Mouse (Mus musculus) right cerebral cortex, adult 2 months (tissue): Measurements from ENCODE around the gene Cebpb.

Source experiments
- DNase-seq, 2 experiments: peaks; one replicate each; pipeline ENCODE4 v3.0.0; 2021 to 2022; ENCODE audit warnings: low spot score in 2 of 2

Cebpb gene

DNA sequence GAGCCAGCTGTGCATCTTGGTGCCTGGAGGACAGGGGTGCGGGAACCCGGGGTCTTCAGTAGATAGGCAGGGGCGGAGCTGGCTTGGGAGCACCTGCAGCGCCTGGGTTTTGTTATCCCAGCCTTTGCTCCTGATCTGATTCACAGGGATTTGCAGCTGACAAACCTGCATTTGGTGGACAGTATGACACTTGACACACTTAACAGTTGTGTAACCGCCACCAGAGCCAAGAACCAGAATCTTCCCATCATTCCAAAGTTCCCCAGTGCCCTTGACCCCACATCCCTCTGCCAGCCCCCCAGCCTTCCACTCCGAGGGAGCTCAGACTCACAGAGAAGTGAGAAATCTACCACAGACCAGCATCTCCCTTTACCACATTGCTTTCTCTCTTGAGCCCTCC, 33.8 kb downstream of the Cebpb start:
- DNase-seq: no peak

DNA sequence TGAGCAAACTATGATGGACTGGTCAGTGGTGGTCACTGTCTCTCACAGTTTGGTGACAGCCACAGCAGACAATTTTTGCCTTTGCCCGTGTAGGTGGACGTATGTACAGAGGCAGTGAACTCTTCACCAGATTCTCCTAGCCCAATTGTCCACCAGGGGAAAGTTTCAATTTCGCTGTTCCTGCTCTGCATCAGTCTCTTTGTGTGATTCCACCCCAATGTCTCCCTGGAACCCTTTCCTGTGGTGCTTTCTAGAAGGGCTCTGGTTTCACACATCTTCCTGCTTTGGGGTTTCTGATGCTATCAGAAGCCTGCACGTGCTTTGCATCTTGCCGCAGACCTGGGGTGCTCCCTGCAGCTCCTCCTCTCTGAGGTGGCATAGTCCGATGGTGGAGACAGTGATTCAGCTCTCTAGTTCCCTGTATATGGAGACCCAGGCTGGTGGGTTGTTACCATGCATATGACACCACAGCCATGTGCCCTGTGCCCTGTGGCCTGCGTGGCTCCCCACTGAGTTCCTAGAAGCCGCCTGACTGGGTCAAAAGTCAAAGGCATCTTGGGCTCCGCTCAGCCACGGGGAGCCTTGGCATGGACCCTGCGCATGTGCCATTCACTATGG, 35.0 kb downstream of the Cebpb start:
- no peak for DNase-seq

DNA sequence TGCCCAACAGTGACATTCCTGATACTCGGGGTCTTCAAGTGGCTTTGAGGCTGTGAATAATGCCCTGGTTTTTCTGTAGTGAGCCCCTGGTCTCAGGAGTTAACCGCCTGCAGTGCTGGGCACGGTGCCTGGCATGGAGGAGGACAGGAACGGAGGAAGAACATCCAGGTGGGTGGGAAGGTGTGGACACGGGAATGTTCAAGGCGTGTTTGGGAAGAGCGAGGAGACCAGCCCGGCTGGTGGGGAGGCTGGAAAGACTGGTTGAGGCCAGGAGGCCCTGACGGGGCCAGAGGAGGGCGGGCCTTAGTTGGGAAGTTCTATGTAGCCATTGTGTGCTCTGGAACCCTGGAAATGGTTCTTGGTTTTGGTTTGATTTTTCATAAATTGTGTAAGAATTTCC, 37.2 kb downstream of the Cebpb start:
- no peak for DNase-seq

DNA sequence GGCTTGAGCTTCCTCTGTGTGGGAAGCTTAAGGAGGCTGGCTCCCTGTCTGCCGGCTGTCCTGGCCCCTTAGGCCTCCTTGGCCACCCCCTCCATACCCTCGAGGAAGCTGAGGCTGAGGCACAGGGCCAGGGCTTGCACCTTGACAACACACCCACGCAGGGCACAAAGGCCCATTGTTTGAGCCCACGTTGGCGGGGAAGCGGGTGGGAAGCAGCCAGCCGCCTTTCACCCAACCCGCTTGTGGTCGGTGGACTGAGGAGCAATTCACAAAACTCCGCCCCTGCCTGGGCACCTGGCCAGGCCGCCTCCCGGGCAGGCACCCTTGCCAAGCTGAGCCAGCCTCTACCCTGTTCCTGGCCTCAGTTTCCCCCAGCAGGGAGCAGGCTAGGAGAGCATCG, 38.4 kb downstream of the Cebpb start:
- DNase-seq: peak; percentile 21 to 56

DNA sequence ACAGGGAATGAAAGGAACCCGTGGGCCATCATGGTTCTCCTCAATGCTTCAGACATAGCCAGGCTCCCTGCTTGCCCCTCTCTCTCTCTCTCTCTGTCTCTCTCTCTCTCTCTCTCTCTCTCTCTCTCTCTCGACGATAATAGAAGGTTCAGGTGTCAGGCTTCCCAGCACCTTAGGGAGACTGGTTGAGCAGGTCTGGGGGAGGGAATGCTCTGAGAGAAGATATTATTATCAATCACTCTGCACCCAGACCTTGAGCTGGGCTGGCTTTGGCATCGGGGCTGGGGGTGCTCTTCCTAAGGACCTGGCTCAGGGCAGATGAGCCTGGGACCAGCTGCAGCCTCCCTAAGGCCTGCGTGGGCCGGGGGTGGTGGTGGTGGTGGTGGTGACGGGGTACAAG, 41.3 kb downstream of the Cebpb start:
- no peak for DNase-seq

DNA sequence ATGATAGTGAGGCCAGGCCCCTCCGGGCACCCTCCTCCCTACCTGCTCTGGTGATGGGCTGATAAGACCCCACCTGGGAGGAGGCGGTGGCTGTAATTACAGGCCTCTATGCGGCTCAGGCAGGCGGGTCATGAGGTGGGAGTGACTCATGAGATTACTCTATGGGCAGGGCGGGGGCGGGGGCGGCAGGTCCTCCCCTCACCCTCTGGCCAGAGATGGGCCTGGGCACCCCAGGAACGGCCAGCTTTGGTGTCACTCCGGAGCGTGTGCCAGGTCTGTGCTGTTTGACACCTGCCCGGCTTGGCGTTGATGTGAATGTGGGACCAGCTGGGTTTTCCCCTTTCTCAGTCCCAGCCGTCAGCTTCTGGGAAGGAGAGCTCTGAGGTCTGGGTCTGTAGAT, 42.4 kb downstream of the Cebpb start:
- DNase-seq: no peak

DNA sequence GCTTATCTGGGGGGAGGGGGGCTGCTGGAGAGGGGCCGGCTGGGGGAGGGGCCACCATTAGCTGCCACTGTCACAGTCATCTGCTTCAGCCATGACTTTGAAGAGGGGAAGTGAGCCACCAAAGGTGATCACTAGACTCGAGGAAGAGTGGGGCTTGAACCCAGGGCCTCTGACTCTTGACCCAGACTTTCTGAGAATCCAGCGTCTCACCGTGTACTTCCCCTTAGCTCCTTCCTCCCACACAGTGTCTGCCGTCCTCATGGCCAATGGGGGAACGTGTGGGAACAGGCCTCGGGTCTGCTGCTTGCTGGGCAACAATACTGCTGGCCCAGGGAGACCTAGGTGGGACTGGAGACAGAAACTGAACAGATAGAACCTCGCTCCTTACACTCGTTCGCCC, 46.1 kb downstream of the Cebpb start:
- no peak for DNase-seq

DNA sequence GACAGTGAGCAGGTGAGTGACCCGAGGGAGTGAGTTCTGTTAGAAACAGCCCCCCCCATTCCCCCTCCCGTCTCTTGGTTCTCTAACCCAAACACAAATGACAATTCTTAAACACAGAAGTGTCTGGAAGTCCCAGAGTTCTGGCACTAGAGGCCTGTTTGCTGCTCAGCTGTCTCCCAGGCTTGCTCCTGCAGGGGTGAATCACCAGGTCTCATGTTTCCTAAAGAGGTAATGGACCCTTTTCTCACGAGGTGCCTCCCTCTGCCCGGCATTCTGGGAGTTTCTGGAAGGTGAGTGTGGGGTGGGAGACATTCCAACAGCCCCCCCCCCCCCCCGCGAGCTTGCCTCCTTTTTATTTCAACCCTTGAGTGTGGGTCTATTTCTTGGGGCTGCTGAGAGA, 50.3 kb downstream of the Cebpb start:
- no peak for DNase-seq
